Mouse (Mus musculus): Measurements from ENCODE around the gene Bach2.

Gene Bach2

GRCm38 (mm10) chr4:32439974-32440739 lies 201.6 kb downstream of the Bach2 start:
- no peak for DNase-seq

- no peak for DNase-seq
These were observed 202.1 kb downstream of the Bach2 start for GRCm38 (mm10) chr4:32440740-32441072.

GRCm38 (mm10) chr4:32444671-32445196 lies 206.1 kb downstream of the Bach2 start:
- no peak for DNase-seq

- DNase-seq, result no peak
These were observed 209.2 kb downstream of the Bach2 start for GRCm38 (mm10) chr4:32447850-32448249.

- no peak for DNase-seq
These were observed 223.4 kb downstream of the Bach2 start for GRCm38 (mm10) chr4:32461986-32462385.

- no peak for DNase-seq
These were observed 224.5 kb downstream of the Bach2 start for GRCm38 (mm10) chr4:32463065-32463464.

- DNase-seq, result no peak
These were observed 225.9 kb downstream of the Bach2 start for GRCm38 (mm10) chr4:32464540-32464939.

- no peak for DNase-seq
These were observed 227.4 kb downstream of the Bach2 start for GRCm38 (mm10) chr4:32466031-32466430.

- no peak for DNase-seq
These were observed 239.5 kb downstream of the Bach2 start for GRCm38 (mm10) chr4:32477977-32478660.

GRCm38 (mm10) chr4:32479231-32479630 lies 240.6 kb downstream of the Bach2 start:
- no peak for DNase-seq

GRCm38 (mm10) chr4:32479801-32480700 lies 241.4 kb downstream of the Bach2 start:
- no peak for DNase-seq

- no peak for DNase-seq
These were observed 242.9 kb downstream of the Bach2 start for GRCm38 (mm10) chr4:32481366-32482055.

GRCm38 (mm10) chr4:32482138-32482537 lies 243.5 kb downstream of the Bach2 start:
- DNase-seq, result no peak

GRCm38 (mm10) chr4:32482936-32483335 lies 244.3 kb downstream of the Bach2 start:
- DNase-seq, result no peak

GRCm38 (mm10) chr4:32485848-32486247 lies 247.2 kb downstream of the Bach2 start:
- no peak for DNase-seq

- DNase-seq, result no peak
These were observed 248.2 kb downstream of the Bach2 start for GRCm38 (mm10) chr4:32486654-32487398.

GRCm38 (mm10) chr4:32489186-32489585 lies 250.6 kb downstream of the Bach2 start:
- DNase-seq, result no peak

- DNase-seq, result no peak
These were observed 252.6 kb downstream of the Bach2 start for GRCm38 (mm10) chr4:32491176-32491575.

GRCm38 (mm10) chr4:32492834-32493233 lies 254.2 kb downstream of the Bach2 start:
- no peak for DNase-seq

GRCm38 (mm10) chr4:32501780-32502179 lies 263.2 kb downstream of the Bach2 start:
- DNase-seq, result no peak

- no peak for DNase-seq
These were observed 263.6 kb downstream of the Bach2 start for GRCm38 (mm10) chr4:32502181-32502580.

- DNase-seq, result no peak
These were observed 265.6 kb downstream of the Bach2 start for GRCm38 (mm10) chr4:32504236-32504635.
